Mouse (Mus musculus): ENCODE results near the gene Ccdc117. TPM values are rescaled to one million over a fixed set of nuclear protein-coding genes. Genes with fewer than 3 reads are reported as not detected.

The Ccdc117 gene
- total and polyA plus RNA-seq, 3 experiments = 24.3 to 38.9 (median 27.0) TPM

DNA sequence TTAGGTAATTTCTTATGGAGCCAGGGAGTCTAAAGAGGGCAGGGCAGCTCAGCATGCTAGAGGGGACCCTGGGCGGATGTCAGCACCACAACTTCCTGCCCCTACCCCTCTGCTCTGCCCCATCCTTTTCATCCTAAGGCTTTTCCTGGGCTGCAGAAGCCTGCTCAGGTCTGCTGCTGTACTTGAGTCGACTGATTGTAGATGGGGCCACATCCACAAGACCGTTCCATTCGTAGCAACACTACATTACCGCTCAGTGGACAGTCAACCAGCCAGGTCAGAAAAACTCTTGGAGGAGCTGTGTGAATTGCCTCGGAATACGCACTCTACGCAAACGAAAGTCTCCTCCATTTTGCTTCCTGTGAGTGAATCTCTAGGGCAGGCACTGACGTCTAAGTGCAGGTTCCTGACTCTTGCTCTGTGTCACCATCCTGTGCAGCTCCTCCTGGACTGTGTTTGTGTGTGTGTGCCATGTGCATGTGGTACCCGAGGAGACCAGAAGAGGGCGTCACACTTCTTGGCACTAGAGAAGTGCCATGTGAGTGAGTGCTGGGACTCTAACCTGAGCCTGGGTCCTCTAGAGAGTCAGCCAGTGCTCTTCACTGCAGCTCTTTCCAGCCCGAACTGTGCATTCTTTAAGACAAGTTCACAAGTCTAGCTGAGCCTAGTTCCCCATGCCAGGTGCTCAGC lies 45.3 kb downstream of the Ccdc117 start:
- Histone ChIP-seq H3K4me3 (replicated peaks in 1 of 3; ENCODE audit: low read depth in 2 of 3, low read length in 2 of 3, poor library complexity in 1 of 3) (no peak overlapping the region), H3K27me3 (replicated peaks) (no peaks in the 10 kb centered on the region), H3K9me3 (replicated peaks; ENCODE audit: low read length) (peaks cover 7% of the 10 kb centered on the region), H3K79me2 (replicated peaks; ENCODE audit: control insufficient read depth, extremely low read depth, insufficient read depth, poor library complexity, severe bottlenecking) (no peaks in the 10 kb centered on the region), H3K9ac (ENCODE audit: insufficient read depth, low read depth) (no peak overlapping the region), H3K4me2 (ENCODE audit: insufficient read depth, low read depth, poor library complexity, severe bottlenecking) (no peak overlapping the region), H3K36me3 (replicated peaks in 1 of 2; ENCODE audit: control insufficient read depth in 1 of 2, insufficient read depth in 1 of 2, low read length in 1 of 2) (peaks cover 3 to 42% of the 10 kb centered on the region in 2 experiments), H3K27ac (ENCODE audit: insufficient read depth, low read depth) (no peak overlapping the region), H3K4me1 (ENCODE audit: control insufficient read depth in 1 of 2, insufficient read depth in 2 of 2) (peaks cover 11 to 31% of the 10 kb centered on the region in 2 experiments)
- no peak for DNase-seq (ENCODE audit: extremely low read depth)
- TF ChIP-seq EP300 (IDR thresholded peaks at IDR 0.05; ENCODE audit: low read length) (no peak), USF2 (conservative IDR thresholded peaks at IDR 0.05; ENCODE audit: low read depth, low read length) (no peak), JUND (conservative IDR thresholded peaks at IDR 0.05; ENCODE audit: low read depth, low read length) (no peak), HCFC1 (IDR thresholded peaks at IDR 0.05; ENCODE audit: low read depth, low read length) (no peak), RAD21 (IDR thresholded peaks at IDR 0.05; ENCODE audit: low read depth, low read length) (no peak), RCOR1 (conservative IDR thresholded peaks at IDR 0.05; ENCODE audit: low read depth, low read length) (no peak), CHD2 (IDR thresholded peaks at IDR 0.05; ENCODE audit: low read length) (no peak)
- in situ Hi-C loops (cut with MboI; ENCODE audit: low pct_ligation_motif_present, low pct_unique_long_range_greater_than_20kb, low sequenced_read_pairs) = no loop called here
- dilution Hi-C loops (cut with MboI; ENCODE audit: extremely low pct_ligation_motif_present, extremely low pct_unique_long_range_greater_than_20kb, low sequenced_read_pairs) = no loop called here

DNA sequence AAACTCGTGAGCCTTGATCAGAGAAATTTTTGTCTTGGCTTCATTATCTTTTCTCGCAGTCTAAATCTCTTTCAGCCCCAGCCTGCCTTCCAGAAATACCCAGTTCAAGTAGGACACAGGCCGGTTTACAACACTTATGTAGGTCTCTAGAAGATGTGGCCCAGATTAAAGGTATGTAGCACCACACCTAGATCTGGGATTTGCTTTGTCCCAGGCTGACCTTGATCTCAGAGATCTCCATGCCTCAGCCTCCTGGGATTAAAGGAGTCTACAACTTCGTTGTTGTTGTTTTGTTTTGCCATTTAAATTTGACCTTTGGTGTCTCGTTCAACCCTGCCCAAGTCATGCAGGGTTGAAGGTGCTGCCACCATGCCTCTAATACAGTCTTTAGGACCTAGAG lies 46.1 kb downstream of the Ccdc117 start:
- Histone ChIP-seq H3K9me3 (replicated peaks; ENCODE audit: low read length) (peaks cover 7% of the 10 kb centered on the region), H3K27me3 (replicated peaks) (no peaks in the 10 kb centered on the region), H3K36me3 (replicated peaks in 1 of 2; ENCODE audit: control insufficient read depth in 1 of 2, insufficient read depth in 1 of 2, low read length in 1 of 2) (peaks cover 9 to 49% of the 10 kb centered on the region in 2 experiments), H3K4me1 (ENCODE audit: control insufficient read depth in 1 of 2, insufficient read depth in 2 of 2) (peaks cover 7 to 23% of the 10 kb centered on the region in 2 experiments), H3K4me3 (replicated peaks in 1 of 3; ENCODE audit: low read depth in 2 of 3, low read length in 2 of 3, poor library complexity in 1 of 3) (no peak overlapping the region), H3K79me2 (replicated peaks; ENCODE audit: control insufficient read depth, extremely low read depth, insufficient read depth, poor library complexity, severe bottlenecking) (no peaks in the 10 kb centered on the region), H3K9ac (ENCODE audit: insufficient read depth, low read depth) (no peak overlapping the region), H3K4me2 (ENCODE audit: insufficient read depth, low read depth, poor library complexity, severe bottlenecking) (no peak overlapping the region), H3K27ac (ENCODE audit: insufficient read depth, low read depth) (no peak overlapping the region)
- TF ChIP-seq IRF4 (IDR thresholded peaks at IDR 0.05; ENCODE audit: low read depth, low read length) (no peak), TBP (conservative IDR thresholded peaks at IDR 0.05; ENCODE audit: low read depth, low read length) (no peak), CHD1 (IDR thresholded peaks at IDR 0.05; ENCODE audit: low read depth, low read length) (no peak), USF1 (IDR thresholded peaks at IDR 0.05; ENCODE audit: low read depth, low read length) (no peak), RAD21 (IDR thresholded peaks at IDR 0.05; ENCODE audit: low read depth, low read length) (no peak), MAX (IDR thresholded peaks at IDR 0.05; ENCODE audit: low read length) (no peak), ZNF384 (IDR thresholded peaks at IDR 0.05; ENCODE audit: low read depth, low read length) (no peak), GABPA (IDR thresholded peaks at IDR 0.05; ENCODE audit: insufficient replicate concordance, low read depth, low read length) (no peak), MEF2A (IDR thresholded peaks at IDR 0.05; ENCODE audit: borderline replicate concordance, low read depth, low read length) (no peak), CHD2 (IDR thresholded peaks at IDR 0.05; ENCODE audit: low read length) (no peak), MYC (IDR thresholded peaks at IDR 0.05; ENCODE audit: low read depth, low read length) (no peak)
- in situ Hi-C loops (cut with MboI; ENCODE audit: low pct_ligation_motif_present, low pct_unique_long_range_greater_than_20kb, low sequenced_read_pairs) = no loop called here
- DNase-seq (ENCODE audit: extremely low read depth) = no peak
- dilution Hi-C loops (cut with MboI; ENCODE audit: extremely low pct_ligation_motif_present, extremely low pct_unique_long_range_greater_than_20kb, low sequenced_read_pairs) = no loop called here
